Mouse (Mus musculus): ENCODE data around the gene Rpl13a.

DNA sequence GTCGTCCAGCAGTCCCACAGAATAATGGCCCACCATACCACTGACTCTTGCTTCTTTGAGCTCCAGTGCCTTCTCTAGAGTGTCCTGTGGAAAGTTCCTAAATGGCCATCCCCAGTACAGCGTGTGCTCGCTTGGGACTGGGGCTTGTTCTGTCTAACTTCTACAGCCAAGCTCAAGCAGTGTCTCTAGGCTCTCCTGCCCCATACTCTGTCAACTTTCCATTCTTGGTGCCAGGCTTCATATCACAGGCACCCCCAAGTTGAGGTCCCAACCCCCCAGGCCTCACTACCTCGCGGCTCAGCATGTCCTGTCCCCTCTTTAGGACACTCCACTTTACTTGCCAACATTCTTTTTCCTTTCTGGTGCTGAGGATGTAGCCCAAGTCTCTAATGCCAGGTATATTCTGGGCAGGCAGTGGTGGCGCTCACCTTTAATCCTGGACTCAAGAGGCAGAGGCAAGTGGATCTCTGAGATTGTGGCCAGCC, 31.8 kb upstream of the Rpl13a start:
- TF ChIP-seq CTCF (IDR thresholded peaks at IDR 0.05; ENCODE audit: insufficient read depth, low read length) (no peak), POLR2A (IDR thresholded peaks at IDR 0.05; ENCODE audit: borderline replicate concordance, extremely low read depth, low read depth, low read length) (no peak)

Measured in lung, adult 2 months (tissue).